Mouse (Mus musculus) forebrain, embryonic 12.5 days (tissue): Measurements from ENCODE around the gene Cadps2. TPM values are rescaled to one million over a fixed set of nuclear protein-coding genes. Genes with fewer than 3 reads are reported as not detected.

Experiments
- ATAC-seq: fragments of 200-750 bp; cut with Nextera tagmentation; 2 replicates; pipeline ENCODE4 v1.8.0; 2017; ENCODE audit warnings: moderate TSS enrichment; ENCODE audit not compliant: low FRiP score
- H3K27ac ChIP-seq: fragments of 300-500 bp; sonication (generic); 2 replicates; pipeline ENCODE4 v1.5.1; 2016; ENCODE audit warnings: mild to moderate bottlenecking
- H3K27me3 ChIP-seq: fragments of 300-500 bp; sonication (generic); 2 replicates; pipeline ENCODE4 v1.6.1; 2016; ENCODE audit warnings: mild to moderate bottlenecking
- H3K36me3 ChIP-seq: fragments of 300-500 bp; sonication (generic); replicated peaks from 2 replicates; pipeline ENCODE4 v1.6.1; 2016; ENCODE audit warnings: mild to moderate bottlenecking
- H3K4me1 ChIP-seq: fragments of 300-500 bp; sonication (generic); 2 replicates; pipeline ENCODE4 v1.6.1; 2016
- H3K4me2 ChIP-seq: fragments of 300-500 bp; sonication (generic); 2 replicates; pipeline ENCODE4 v1.6.1; 2016; ENCODE audit warnings: mild to moderate bottlenecking, moderate library complexity
- H3K4me3 ChIP-seq: fragments of 300-500 bp; sonication (generic); replicated peaks from 2 replicates; pipeline ENCODE4 v1.5.1; 2016; ENCODE audit warnings: mild to moderate bottlenecking
- H3K9ac ChIP-seq: fragments of 300-500 bp; sonication (generic); 2 replicates; pipeline ENCODE4 v1.6.1; 2016; ENCODE audit warnings: mild to moderate bottlenecking
- H3K9me3 ChIP-seq: fragments of 300-500 bp; sonication (generic); 2 replicates; pipeline ENCODE4 v1.6.1; 2016
- WGBS: fragments of 180-500 bp; shearing (Covaris S2); methylation state at CpG from one replicate; pipeline ENCODE4 v1.1.7; 2016; 5-methylcytosine and 5-hydroxymethylcytosine counted together
- polyA plus RNA-seq: library from polyadenylated mRNA; unstranded; fragments of >200 nt; fragmentation: Nextera tagmentation; extraction: Ambion mirVana; gene quantifications from 2 replicates; pipeline ENCODE4 v1.2.1, GENCODE M21; 2016

Cadps2 gene
- polyA plus RNA-seq, 1 experiment from 2014 or later: 4.0 TPM

DNA sequence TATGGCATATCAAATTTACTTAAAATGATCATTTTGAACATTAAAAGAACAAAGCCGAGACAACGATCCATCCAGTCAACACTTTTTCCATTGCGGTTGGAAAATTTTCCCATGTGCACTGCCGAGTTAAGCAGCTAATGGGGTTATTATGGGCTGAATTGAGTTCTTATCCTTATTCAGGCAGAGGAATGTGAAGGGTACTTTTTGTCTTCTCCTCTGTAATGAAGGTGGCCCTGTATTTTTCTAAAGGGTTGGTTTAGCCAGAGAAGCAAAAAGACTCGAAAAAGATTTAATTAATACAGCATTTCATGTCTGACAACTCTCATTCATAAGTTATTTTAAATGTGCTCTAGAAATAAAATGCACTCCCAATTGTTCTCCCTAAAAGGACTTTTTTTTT, 524.9 kb downstream of the Cadps2 start:
- Histone ChIP-seq H3K36me3 (no peaks in the 10 kb centered on the region), H3K9ac (no peak overlapping the region), H3K27ac (no peak overlapping the region), H3K4me3 (no peak overlapping the region), H3K4me2 (no peak overlapping the region), H3K27me3 (peaks cover 23% of the 10 kb centered on the region), H3K4me1 (peaks cover 15% of the 10 kb centered on the region; the same call in 1 of the 2 replicates), H3K9me3 (no peaks in the 10 kb centered on the region)
- peak; percentile 69; the same call in 1 of the 2 replicates for ATAC-seq
- WGBS: 14% methylated on average over 5 of the region's 5 CpGs

DNA sequence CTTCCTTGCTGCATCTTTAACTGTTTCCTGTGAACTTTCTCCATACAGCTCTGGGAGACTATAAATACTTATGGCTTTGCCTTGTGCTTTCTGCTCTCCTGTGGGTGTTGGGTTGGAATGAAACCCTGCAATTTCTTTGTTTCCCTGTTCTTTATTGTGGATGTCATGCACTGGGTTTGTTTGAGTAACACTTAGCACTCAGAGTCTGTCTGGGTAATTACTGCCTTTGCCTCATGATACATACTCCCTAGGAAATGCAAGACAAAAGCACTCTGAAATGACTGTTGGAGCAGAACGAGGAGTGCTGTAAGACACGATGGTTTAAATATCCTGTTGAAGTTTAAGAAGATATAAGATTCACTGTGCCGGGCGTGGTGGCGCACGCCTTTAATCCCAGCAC, 533.2 kb downstream of the Cadps2 start:
- no peaks in the 10 kb centered on the region for H3K36me3 ChIP-seq
- no peak overlapping the region for H3K9ac ChIP-seq
- H3K27me3 ChIP-seq: peaks cover 19% of the 10 kb centered on the region
- no peak overlapping the region for H3K4me2 ChIP-seq
- no peak overlapping the region for H3K27ac ChIP-seq
- H3K4me3 ChIP-seq: no peak overlapping the region
- no peaks in the 10 kb centered on the region for H3K9me3 ChIP-seq
- 73% methylated on average over 6 of the region's 6 CpGs for WGBS
- no peak for ATAC-seq
- H3K4me1 ChIP-seq: 0 out of 2 replicates have a peak, but pooled peaks cover 5% of the 10 kb centered on the region

DNA sequence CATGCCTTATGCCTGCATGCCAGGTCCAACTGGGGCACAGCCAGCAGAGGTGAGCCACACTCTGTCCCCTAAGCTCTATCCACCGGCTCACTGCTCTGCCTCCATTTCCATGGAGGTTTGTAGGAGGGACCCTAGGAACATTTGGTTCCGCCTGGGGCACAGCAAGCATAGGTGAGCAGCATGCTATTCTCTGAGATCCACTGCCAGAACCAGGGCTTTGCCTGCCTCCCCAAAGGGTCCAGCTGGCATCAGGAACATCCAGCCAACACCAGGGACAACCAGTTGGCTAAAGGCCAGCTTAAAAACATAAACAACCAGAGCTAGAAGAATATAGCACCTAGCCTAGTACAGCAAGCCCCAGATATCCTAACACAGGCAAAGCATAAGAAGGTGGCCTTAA, 540.6 kb downstream of the Cadps2 start:
- WGBS: 95% methylated on average over 2 of the region's 2 CpGs

DNA sequence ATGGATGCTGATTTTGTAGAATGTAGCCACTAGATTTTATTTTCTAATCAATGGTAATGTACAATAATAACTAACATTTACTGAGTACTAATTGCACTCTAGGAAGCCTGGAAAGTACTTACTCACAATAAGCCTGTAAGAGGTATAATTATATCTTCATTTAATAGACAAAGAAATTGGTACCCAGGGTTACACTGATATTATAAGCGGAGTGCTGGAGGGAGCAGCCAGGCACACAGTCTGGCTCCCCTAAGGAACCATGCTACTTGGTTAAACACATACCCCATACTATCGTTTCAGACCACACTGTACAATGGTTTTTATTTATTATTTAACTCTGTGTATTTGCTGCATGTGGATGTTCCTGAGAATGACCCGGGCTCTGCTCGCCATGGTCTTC, 544.5 kb downstream of the Cadps2 start:
- no peaks in the 10 kb centered on the region for H3K36me3 ChIP-seq
- H3K4me1 ChIP-seq: no peaks in the 10 kb centered on the region
- ATAC-seq: peak; percentile 11; the same call in 1 of the 2 replicates
- no peak overlapping the region for H3K4me2 ChIP-seq
- no peaks in the 10 kb centered on the region for H3K9me3 ChIP-seq
- 88% methylated on average over 4 of the region's 4 CpGs for WGBS
- peaks cover 5% of the 10 kb centered on the region; the same call in 1 of the 2 replicates for H3K27me3 ChIP-seq
- no peak overlapping the region for H3K9ac ChIP-seq
- no peak overlapping the region for H3K27ac ChIP-seq
- no peak overlapping the region for H3K4me3 ChIP-seq

More for the DNA sequence above, 540.6 kb downstream of the Cadps2 start:
- Histone ChIP-seq H3K9me3 (no peaks in the 10 kb centered on the region), H3K27me3 (no peaks in the 10 kb centered on the region), H3K36me3 (no peaks in the 10 kb centered on the region), H3K9ac (no peak overlapping the region), H3K27ac (no peak overlapping the region), H3K4me2 (no peak overlapping the region), H3K4me1 (no peaks in the 10 kb centered on the region), H3K4me3 (no peak overlapping the region)
- ATAC-seq: no peak

DNA sequence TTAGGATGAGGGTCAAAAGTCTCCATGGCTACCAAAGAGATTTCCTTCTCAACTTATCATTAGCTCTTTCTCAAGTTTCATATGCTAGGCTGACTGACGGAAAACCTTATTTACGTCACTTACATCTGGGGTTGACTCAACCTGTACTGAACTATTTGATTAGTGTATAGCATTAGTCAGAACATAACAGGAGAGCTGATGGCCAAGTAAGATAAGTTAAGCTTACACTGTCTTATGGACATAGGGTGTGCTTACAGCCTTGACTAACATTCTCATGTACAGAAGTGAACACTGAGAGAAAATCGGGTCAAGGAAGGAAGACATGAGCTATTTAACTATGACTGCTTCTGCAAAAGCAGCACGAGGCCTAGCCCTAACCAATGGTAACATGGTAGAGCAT, 550.5 kb downstream of the Cadps2 start:
- 93% methylated on average over 4 of the region's 4 CpGs for WGBS
- Histone ChIP-seq H3K27me3 (peaks cover 15% of the 10 kb centered on the region), H3K9me3 (no peaks in the 10 kb centered on the region), H3K4me2 (no peak overlapping the region), H3K4me1 (no peaks in the 10 kb centered on the region), H3K27ac (no peak overlapping the region), H3K9ac (no peak overlapping the region), H3K4me3 (no peak overlapping the region), H3K36me3 (no peaks in the 10 kb centered on the region)
- no peak for ATAC-seq

DNA sequence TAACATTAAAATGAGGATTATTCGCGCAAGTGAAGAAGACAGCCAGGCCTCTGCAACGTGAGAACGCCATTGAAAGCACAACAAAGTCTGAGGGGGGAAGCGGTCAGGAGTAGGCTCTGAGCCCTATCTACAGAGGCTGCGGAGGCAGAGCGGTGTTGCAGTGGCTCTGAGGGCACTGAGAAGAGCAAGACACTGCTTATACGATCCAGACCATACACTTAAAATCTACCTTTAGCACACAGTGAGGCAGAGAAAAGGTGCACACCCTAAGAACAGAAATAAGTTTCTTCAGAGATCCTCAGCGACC, 557.8 kb downstream of the Cadps2 start:
- H3K4me2 ChIP-seq: peak overlapping the region; percentile 32
- 10% methylated on average over 9 of the region's 9 CpGs for whole genome bisulfite sequencing
- no peaks in the 10 kb centered on the region for H3K36me3 ChIP-seq
- no peak overlapping the region for H3K4me3 ChIP-seq
- no peaks in the 10 kb centered on the region for H3K9me3 ChIP-seq
- peaks cover 41% of the 10 kb centered on the region for H3K27me3 ChIP-seq
- H3K27ac ChIP-seq: peak overlapping the region; percentile 38
- H3K4me1 ChIP-seq: peaks cover 20% of the 10 kb centered on the region; the same call in 1 of the 2 replicates
- H3K9ac ChIP-seq: no peak overlapping the region
- ATAC-seq: peak; percentile 54

DNA sequence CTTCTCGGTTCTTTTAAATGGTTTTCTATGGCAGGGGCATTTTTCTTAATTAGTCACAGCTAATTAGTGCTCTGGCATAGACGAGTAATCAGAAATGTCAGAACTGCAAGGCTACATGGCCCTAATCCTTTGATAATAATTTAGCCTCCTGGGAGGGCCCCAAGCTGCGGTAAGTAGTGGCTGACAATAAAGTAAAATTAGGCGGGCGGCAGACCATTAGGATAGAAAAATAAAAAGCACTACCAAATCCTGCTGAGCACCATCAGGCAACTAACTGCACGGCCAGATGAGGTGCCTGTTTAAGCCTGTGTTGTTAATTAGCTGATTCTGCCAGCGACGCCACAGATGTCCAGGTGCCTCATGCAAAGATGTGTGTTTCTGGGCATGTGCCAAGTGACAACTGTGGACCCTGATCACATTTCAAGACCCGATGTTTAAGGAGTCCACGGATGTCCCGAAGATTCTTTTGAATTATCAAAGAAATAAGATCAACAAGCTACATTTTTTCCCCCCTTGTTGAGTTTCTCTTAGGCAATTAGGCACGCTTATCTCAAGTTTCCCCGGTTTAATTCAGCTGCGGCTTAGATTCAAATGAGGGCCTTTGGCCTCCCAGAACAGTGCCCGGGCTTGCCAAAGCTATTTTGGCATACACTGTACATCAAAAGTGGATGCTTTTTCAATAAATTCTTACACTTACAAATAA, 558.3 kb downstream of the Cadps2 start:
- Histone ChIP-seq H3K9ac (no peak overlapping the region), H3K9me3 (no peaks in the 10 kb centered on the region), H3K27ac (peak overlapping the region; percentile 38), H3K4me3 (no peak overlapping the region), H3K4me1 (peaks cover 20% of the 10 kb centered on the region; the same call in 1 of the 2 replicates), H3K4me2 (peak overlapping the region; percentile 32), H3K27me3 (peaks cover 41% of the 10 kb centered on the region), H3K36me3 (no peaks in the 10 kb centered on the region)
- 2% methylated on average over 15 of the region's 15 CpGs for WGBS
- peak; percentile 92 for ATAC-seq

DNA sequence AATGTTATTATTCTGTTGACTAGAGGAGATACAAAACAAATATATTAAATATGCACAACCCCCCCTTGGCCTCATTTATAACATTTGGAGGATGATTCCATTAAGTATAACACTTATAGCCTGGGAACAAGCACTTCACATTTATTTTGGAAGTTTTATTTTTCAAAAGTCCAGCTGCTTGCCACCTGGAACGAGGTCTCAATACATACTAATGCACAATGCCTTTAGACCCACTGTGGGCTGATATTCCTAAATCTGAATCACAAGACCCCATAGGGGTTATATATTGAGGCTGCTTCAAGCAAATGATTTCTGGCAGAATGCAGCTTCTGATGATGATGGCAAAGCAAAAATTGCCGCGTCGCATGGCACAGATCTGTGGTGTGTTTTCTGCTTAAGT, 565.7 kb downstream of the Cadps2 start:
- Histone ChIP-seq H3K4me1 (peaks cover 30% of the 10 kb centered on the region), H3K4me3 (no peak overlapping the region), H3K27ac (peak overlapping the region; percentile 73), H3K4me2 (peak overlapping the region; percentile 40), H3K9ac (no peak overlapping the region), H3K27me3 (peaks cover 21% of the 10 kb centered on the region), H3K36me3 (no peaks in the 10 kb centered on the region), H3K9me3 (no peaks in the 10 kb centered on the region)
- WGBS: 12% methylated on average over 4 of the region's 4 CpGs
- 0 out of 2 replicates have a peak, but pooled peaks have one; percentile 10 for ATAC-seq

DNA sequence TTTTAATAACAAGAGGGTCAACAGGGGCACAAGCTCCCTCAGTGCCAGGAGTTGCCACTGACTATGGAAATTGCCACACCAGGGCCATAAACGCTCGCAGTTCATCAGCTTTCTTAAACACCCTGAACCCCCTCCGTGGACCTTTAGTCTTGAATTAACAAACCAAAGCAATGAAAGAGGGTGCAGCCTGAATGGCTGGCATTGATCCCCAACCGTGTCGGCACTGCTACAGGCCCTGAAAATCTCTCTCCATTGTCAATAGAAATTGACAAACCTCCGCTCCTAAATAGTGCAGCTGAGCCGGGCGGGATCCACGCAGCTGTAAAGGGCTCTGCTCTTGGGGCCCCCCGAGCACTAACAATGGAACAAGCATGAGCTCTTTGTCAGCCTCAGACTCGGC, 566.2 kb downstream of the Cadps2 start:
- H3K9ac ChIP-seq: no peak overlapping the region
- ATAC-seq: peak; percentile 93
- peaks cover 30% of the 10 kb centered on the region for H3K4me1 ChIP-seq
- under 1% methylated on average over 11 of the region's 11 CpGs for WGBS
- no peaks in the 10 kb centered on the region for H3K9me3 ChIP-seq
- 0 out of 2 replicates have a peak overlapping the region, but pooled peaks have one; percentile 1 for H3K4me3 ChIP-seq
- H3K36me3 ChIP-seq: no peaks in the 10 kb centered on the region
- H3K4me2 ChIP-seq: peak overlapping the region; percentile 40
- H3K27me3 ChIP-seq: peaks cover 20% of the 10 kb centered on the region
- peak overlapping the region; percentile 73 for H3K27ac ChIP-seq

DNA sequence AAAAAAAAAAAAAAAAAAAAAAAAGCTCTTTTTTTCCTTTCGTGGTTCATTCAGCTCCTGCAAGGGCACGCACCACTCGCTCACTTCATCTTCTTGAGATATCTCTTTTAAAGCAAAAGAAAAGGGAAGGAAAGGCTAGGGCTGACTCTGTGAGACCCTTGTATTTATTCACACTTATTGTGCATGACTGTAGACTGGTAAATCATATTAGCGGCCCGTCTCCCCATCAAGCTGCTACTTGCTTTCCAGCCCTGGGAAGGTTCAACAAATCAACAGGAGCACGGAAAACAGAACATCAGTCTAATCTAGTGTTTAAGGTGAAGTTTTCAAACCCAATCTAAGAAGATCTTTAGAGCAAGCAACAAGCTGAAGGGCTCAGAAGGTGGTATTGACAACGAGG, 566.7 kb downstream of the Cadps2 start:
- 0 out of 2 replicates have a peak overlapping the region, but pooled peaks have one; percentile 1 for H3K4me3 ChIP-seq
- H3K4me2 ChIP-seq: peak overlapping the region; percentile 40
- no peaks in the 10 kb centered on the region for H3K36me3 ChIP-seq
- H3K27ac ChIP-seq: peak overlapping the region; percentile 73
- peaks cover 21% of the 10 kb centered on the region for H3K27me3 ChIP-seq
- no peaks in the 10 kb centered on the region for H3K9me3 ChIP-seq
- H3K9ac ChIP-seq: no peak overlapping the region
- H3K4me1 ChIP-seq: peaks cover 30% of the 10 kb centered on the region
- WGBS: 6% methylated on average over 7 of the region's 7 CpGs
- ATAC-seq: peak; percentile 59

DNA sequence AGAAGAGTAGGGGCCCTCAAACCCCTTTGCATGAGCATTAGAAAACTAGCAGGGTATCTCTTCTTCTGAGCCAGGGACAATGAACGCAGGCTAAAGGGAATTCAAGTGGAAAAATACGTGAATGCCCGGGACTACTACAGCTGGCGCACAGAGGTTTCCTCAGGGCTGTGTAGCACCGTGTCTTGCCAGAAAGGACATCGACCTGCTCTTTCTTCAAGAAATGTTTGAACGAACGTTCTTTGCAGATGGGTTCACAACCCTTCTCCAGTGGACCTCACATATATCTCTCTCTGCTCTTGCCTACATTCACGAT, 578.5 kb downstream of the Cadps2 start:
- 2% methylated on average over 9 of the region's 9 CpGs for WGBS
- Histone ChIP-seq H3K9me3 (no peaks in the 10 kb centered on the region), H3K4me1 (peaks cover 12% of the 10 kb centered on the region), H3K27me3 (peaks cover 61% of the 10 kb centered on the region), H3K36me3 (no peaks in the 10 kb centered on the region), H3K9ac (peak overlapping the region; percentile 42; the same call in 1 of the 2 replicates), H3K27ac (peak overlapping the region; percentile 38; the same call in 1 of the 2 replicates), H3K4me3 (peak overlapping the region; percentile 23), H3K4me2 (peak overlapping the region; percentile 51)
- ATAC-seq: peak; percentile 62

DNA sequence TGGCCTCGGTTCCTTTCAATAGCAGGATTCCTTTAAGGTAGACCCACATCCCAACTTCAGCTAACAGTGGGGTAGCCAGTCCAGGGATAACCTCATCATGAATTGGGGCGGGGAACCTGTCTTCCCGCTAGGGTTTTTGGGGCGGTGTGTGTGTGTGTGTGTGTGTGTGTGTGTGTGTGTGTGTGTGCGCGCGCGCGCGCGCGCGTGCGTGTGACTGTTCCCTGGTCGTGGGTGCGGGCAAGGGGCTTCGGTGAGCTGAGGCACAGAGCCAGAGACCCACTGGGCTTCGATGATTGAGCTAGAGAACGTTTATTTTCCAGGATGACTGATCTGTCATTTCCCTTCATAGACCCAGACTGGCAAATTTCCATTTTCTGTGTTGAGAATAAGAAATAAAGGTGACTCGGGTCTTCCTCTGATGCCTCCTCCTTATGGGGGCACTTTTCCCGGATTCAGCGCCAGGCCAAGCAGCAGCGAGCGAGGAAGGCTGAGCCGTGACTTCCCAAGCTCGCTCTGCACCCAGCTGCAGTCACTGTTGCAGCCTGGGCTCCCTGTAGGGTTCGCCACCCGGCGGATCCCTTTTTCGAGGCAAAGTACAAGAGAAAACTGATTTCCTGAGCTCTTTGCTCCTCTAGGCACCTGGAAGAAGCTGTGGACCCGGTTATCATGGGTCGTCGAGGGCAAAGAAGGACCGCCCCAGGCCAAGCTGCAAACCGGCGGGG, 579.0 kb downstream of the Cadps2 start:
- peak overlapping the region; percentile 42; the same call in 1 of the 2 replicates for H3K9ac ChIP-seq
- H3K9me3 ChIP-seq: no peaks in the 10 kb centered on the region
- H3K27me3 ChIP-seq: peaks cover 65% of the 10 kb centered on the region
- peak; percentile 58 for ATAC-seq
- 3% methylated on average over 36 of the region's 36 CpGs for WGBS
- H3K4me1 ChIP-seq: peaks cover 16% of the 10 kb centered on the region
- H3K27ac ChIP-seq: peak overlapping the region; percentile 38; the same call in 1 of the 2 replicates
- peak overlapping the region; percentile 23 for H3K4me3 ChIP-seq
- H3K36me3 ChIP-seq: no peaks in the 10 kb centered on the region
- H3K4me2 ChIP-seq: peak overlapping the region; percentile 51
